Mouse (Mus musculus) ovary, postnatal 10 days (tissue): ENCODE measurements around the gene Il1r2.

Experiments used
- DNase-seq: peaks from one replicate; pipeline ENCODE4 v3.0.0; 2022; ENCODE audit warnings: low spot score

Il1r2 gene

GRCm38 (mm10) chr1:40061359-40061758 lies 12.5 kb upstream of the Il1r2 start:
- no peak for DNase-seq

GRCm38 (mm10) chr1:40063409-40063808 lies 10.5 kb upstream of the Il1r2 start:
- no peak for DNase-seq

GRCm38 (mm10) chr1:40064508-40064907 lies 9.4 kb upstream of the Il1r2 start:
- DNase-seq: no peak

- no peak for DNase-seq
Measured at GRCm38 (mm10) chr1:40072558-40072957, 1.3 kb upstream of the Il1r2 start.

- DNase-seq: no peak
Measured at GRCm38 (mm10) chr1:40077328-40077727, 3.4 kb downstream of the Il1r2 start.

- DNase-seq: no peak
Measured at GRCm38 (mm10) chr1:40081041-40081440, 7.2 kb downstream of the Il1r2 start.

DNA sequence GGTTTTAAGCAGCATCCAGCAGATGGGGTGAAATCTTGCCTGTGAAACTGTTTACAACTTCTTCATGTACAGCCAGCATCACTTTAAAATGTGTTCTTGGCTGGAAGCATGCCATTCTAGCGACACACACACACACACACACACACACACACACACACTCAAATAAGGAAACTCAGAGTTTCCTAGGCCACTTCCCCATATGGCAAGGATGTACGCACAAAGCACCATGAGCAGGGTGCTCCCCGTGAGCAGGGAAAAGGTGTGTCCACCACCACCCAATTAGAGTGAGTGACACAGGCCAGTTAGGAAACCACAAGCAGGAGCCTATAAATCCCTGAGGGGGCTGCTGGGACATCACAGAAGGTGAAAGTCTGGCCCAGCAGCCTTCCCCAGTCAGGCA lies 10.5 kb downstream of the Il1r2 start:
- DNase-seq: no peak

DNA sequence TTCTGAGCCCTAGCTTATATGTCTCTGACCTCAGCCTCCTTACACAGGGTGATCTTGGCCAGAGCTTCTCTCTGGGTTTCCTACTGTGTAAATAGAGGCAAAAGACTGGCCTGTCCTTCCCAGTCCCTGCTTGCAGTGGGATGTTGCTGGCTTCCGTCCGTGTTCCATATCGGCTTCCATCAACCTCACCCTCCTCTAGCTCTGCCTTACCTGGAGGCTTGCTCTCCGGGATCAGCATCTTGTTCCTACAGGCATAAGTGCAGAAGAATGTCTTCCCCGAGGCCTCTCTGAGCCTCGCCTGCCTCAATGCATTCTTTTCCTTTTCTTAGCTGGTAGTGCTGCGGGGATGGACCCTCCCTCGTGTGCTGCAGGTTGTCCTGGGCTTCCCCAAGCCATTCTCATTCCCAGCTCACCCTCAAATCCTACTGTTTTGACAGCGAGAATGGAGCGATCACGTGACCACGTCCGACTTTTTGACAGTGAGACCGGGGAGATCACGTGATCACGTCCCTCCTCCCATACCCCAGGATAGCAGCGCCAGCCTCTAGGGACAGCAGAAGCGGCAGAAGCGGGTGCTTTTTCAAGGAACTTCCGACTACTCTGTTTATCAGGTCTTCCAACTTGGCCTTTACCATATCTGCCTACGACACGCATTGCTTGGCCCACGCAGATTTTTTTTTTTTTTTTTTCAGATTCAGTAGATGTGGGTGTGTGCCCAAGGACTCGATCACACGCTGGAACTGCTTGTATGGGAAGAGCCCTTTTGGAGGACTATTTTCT lies 11.7 kb downstream of the Il1r2 start:
- DNase-seq: peak; percentile 24

GRCm38 (mm10) chr1:40091160-40091559 lies 17.3 kb downstream of the Il1r2 start:
- DNase-seq: no peak

- no peak for DNase-seq
Measured at GRCm38 (mm10) chr1:40092541-40092940, 18.7 kb downstream of the Il1r2 start.

- DNase-seq: no peak
Measured at GRCm38 (mm10) chr1:40094601-40095304, 20.9 kb downstream of the Il1r2 start.

- no peak for DNase-seq
Measured at GRCm38 (mm10) chr1:40095585-40095984, 21.7 kb downstream of the Il1r2 start.

- no peak for DNase-seq
Measured at GRCm38 (mm10) chr1:40106306-40106705, 32.4 kb downstream of the Il1r2 start.

GRCm38 (mm10) chr1:40106719-40107118 lies 32.8 kb downstream of the Il1r2 start:
- DNase-seq: no peak

DNA sequence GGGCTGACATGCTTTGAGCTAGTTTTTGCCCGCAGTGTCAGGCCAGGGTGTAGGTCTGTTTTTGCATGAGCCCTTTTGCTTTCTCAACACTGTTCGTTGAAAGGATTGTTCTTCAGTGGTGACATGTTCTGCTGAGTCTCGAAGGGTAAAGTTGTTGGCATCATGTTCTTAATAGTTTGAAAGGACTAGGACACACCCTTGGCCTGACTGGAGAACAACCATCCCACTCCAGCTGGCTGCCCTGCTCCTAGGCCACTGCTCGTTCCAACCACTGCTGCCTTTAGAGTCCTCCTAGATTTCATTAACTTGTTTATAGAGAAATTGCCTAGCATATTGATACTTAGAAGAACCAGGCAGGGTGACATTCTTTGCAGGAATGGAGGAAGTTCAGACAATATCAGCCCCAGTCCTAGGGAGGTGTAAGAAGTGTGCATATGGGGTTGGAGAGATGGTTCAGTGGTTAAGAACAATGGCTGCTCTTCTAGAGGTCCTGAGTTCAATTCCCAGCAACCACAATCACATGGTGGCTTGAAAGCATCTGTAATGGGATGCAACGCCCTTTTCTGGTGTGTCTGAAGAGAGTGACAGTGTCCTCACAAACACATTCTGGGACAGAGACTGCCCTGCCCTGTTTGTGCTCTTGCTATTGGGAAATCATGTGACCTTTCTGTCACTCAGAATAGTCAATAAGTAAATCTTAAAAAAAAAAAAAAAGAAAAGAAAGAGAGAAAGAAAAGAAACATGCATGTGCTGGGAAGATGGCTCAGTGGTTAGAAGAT lies 34.3 kb downstream of the Il1r2 start:
- no peak for DNase-seq

DNA sequence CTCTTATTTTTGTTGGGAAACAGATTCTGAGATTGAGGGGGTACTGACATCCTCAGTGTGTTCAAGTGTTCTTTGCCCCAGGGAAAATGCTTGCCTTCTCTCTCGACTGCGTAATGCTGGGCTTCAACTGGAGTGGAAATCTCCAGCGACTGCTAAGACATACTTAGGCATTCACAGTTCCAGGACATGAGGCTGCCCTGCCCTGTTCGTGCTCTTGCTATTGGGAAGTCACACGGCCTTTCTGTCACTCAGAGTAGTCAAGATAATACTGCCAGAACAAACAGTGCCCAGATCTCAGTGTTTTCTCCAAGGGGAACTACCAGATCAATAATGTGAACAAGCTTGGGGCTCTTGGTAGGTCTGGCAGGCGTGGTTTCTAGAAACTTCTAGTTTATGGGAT lies 35.9 kb downstream of the Il1r2 start:
- no peak for DNase-seq

GRCm38 (mm10) chr1:40115271-40115670 lies 41.4 kb downstream of the Il1r2 start:
- DNase-seq: no peak

GRCm38 (mm10) chr1:40116422-40116821 lies 42.5 kb downstream of the Il1r2 start:
- peak; percentile 70 for DNase-seq

DNA sequence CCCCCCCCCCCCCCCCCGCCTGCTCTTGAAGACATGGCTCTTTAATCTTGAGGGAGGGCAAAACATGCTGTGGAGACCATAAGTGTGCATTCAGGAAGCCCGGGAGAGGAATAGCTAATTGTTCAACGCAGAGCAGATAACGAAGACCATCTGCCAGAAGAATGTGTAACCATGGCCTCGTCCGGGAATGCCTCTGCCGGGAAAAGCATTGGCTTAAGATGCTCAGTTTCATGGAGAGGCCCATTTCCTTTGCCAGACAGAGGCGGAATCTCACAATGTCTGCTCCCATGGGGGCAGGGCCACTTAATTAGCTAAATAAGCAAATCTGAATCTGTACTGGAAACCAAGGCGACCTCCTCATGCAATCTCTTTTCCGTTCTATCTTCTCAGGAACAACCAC lies 43.7 kb downstream of the Il1r2 start:
- no peak for DNase-seq

- DNase-seq: no peak
Measured at GRCm38 (mm10) chr1:40124237-40124636, 50.4 kb downstream of the Il1r2 start.

GRCm38 (mm10) chr1:40128481-40128880 lies 54.6 kb downstream of the Il1r2 start:
- no peak for DNase-seq

DNA sequence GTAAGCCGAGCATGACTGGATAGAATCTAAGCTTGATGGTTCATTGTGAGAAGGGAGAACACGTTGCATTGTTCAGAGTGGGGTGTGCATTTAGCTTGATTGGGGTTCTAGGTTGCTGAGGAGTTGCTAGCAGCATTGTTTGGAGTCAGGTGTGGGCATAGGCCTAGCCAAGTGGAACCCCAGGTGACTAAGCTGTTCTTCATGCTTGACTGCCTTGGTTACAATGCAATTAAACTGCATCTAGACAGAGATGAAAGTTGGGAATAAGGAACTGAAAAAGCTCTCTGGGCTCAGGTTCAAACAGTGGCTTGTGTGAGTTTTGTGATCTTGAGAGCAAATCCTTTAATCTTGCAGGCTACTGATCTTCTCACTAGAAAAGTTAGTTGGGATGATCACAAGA lies 55.4 kb downstream of the Il1r2 start:
- no peak for DNase-seq

DNA sequence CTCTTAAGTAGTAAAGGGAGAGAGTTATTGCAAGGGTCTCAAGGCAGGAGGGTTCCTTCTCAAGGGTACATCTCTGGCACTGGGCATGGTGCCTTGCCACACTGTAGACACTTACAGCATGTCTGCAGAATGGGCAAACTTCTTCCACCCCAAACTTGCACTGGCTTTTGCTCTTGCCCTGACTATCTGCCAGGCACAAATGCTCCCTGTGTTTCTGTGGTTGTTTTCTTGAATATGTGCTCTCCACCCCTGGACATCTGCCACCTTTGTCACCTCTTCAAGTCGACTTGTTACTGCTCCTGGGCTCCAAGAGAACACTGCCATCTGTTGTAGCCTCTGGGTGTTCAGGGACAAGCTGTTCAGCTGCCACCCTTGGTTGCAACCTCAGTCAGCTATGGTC lies 57.8 kb downstream of the Il1r2 start:
- DNase-seq: no peak
